Mouse (Mus musculus) midbrain, embryonic 13.5 days (tissue): ENCODE measurements around the gene Tsen34. TPM values are rescaled to one million over a fixed set of nuclear protein-coding genes. Genes with fewer than 3 reads are reported as not detected.
"Not testable (repeated sequence)": the region's sequence is repeated elsewhere in the genome, so short reads cannot be mapped to it uniquely, and the experiment has no call there.

Experiments used
- ATAC-seq: fragments of 200-750 bp; cut with Nextera tagmentation; 2 replicates; pipeline ENCODE4 v1.8.0; 2017; ENCODE audit warnings: mild to moderate bottlenecking, moderate TSS enrichment, moderate library complexity
- H3K27ac ChIP-seq: fragments of 300-500 bp; sonication (generic); 2 replicates; pipeline ENCODE4 v1.5.1; 2015; ENCODE audit warnings: inconsistent platforms, mild to moderate bottlenecking, moderate library complexity
- H3K27me3 ChIP-seq: fragments of 300-500 bp; sonication (generic); 2 replicates; pipeline ENCODE4 v1.6.1; 2015; ENCODE audit warnings: mild to moderate bottlenecking, inconsistent platforms
- H3K36me3 ChIP-seq: fragments of 300-500 bp; sonication (generic); 2 replicates; pipeline ENCODE4 v1.6.1; 2015; ENCODE audit warnings: mild to moderate bottlenecking, inconsistent platforms
- H3K4me1 ChIP-seq: fragments of 300-500 bp; sonication (generic); replicated peaks from 2 replicates; pipeline ENCODE4 v1.6.1; 2015; ENCODE audit warnings: inconsistent platforms
- H3K4me2 ChIP-seq: fragments of 300-500 bp; sonication (generic); replicated peaks from 2 replicates; pipeline ENCODE4 v1.6.1; 2015; ENCODE audit warnings: moderate library complexity, mild to moderate bottlenecking, inconsistent platforms
- H3K4me3 ChIP-seq: fragments of 300-500 bp; sonication (generic); replicated peaks from 2 replicates; pipeline ENCODE4 v1.5.1; 2015; ENCODE audit warnings: mild to moderate bottlenecking, inconsistent platforms
- H3K9ac ChIP-seq: fragments of 300-500 bp; sonication (generic); replicated peaks from 2 replicates; pipeline ENCODE4 v1.6.1; 2015; ENCODE audit warnings: mild to moderate bottlenecking, inconsistent platforms
- H3K9me3 ChIP-seq: fragments of 300-500 bp; sonication (generic); 2 replicates; pipeline ENCODE4 v1.6.1; 2016; ENCODE audit warnings: mild to moderate bottlenecking, inconsistent platforms
- WGBS: fragments of 180-500 bp; shearing (Covaris S2); methylation state at CpG from one replicate; pipeline ENCODE4 v1.1.7; 2015; 5-methylcytosine and 5-hydroxymethylcytosine counted together
- microRNA-seq: library from miRNA; unstranded; fragments of <30 nt; microRNA quantifications from one replicate; pipeline ENCODE4, GENCODE M21; 2016
- polyA plus RNA-seq: library from polyadenylated mRNA; unstranded; fragments of >200 nt; fragmentation: Nextera tagmentation; extraction: Ambion mirVana; gene quantifications from 2 replicates; pipeline ENCODE4 v1.2.1, GENCODE M21; 2015

The Tsen34 gene
- polyA plus RNA-seq, 1 experiment from 2014 or later = 225 TPM

GRCm38 (mm10) chr7:3707027-3707426 lies 14.4 kb downstream of the Tsen34 start:
- Histone ChIP-seq H3K4me2 (peak overlapping the region; percentile 94; the same call in 1 of the 2 replicates), H3K4me1 (peaks cover 30% of the 10 kb centered on the region), H3K27ac (peak overlapping the region; percentile 2; the same call in 1 of the 2 replicates), H3K36me3 (peaks cover 26% of the 10 kb centered on the region), H3K4me3 (no peak overlapping the region), H3K9ac (peak overlapping the region; percentile 39; the same call in 1 of the 2 replicates), H3K27me3 (no peaks in the 10 kb centered on the region), H3K9me3 (no peaks in the 10 kb centered on the region)
- WGBS = 66% methylated on average over 4 of the region's 4 CpGs
- no peak for ATAC-seq

- Histone ChIP-seq H3K36me3 (peaks cover 26% of the 10 kb centered on the region), H3K4me1 (peaks cover 30% of the 10 kb centered on the region), H3K27me3 (no peaks in the 10 kb centered on the region), H3K27ac (no peak overlapping the region), H3K4me3 (no peak overlapping the region), H3K9me3 (no peaks in the 10 kb centered on the region), H3K4me2 (no peak overlapping the region), H3K9ac (no peak overlapping the region)
- ATAC-seq = no peak
- WGBS = 24% methylated on average over 7 of the region's 7 CpGs
Measured at GRCm38 (mm10) chr7:3707568-3708413, 15.1 kb downstream of the Tsen34 start.

- H3K9me3 ChIP-seq, H3K4me3 ChIP-seq, H3K27me3 ChIP-seq, H3K4me2 ChIP-seq, H3K9ac ChIP-seq, H3K27ac ChIP-seq, ATAC-seq: not testable (repeated sequence)
- Histone ChIP-seq H3K4me1 (peaks cover 25% of the 10 kb centered on the region), H3K36me3 (peaks cover 26% of the 10 kb centered on the region)
- 45% methylated on average over 5 of the region's 5 CpGs for WGBS
Measured at GRCm38 (mm10) chr7:3708447-3708980, 15.9 kb downstream of the Tsen34 start.

GRCm38 (mm10) chr7:3709000-3709399 lies 16.3 kb downstream of the Tsen34 start:
- 83% methylated on average over 1 of the region's 1 CpGs for WGBS
- Histone ChIP-seq H3K27me3 (no peaks in the 10 kb centered on the region), H3K4me3 (no peak overlapping the region), H3K27ac (no peak overlapping the region), H3K4me2 (no peak overlapping the region), H3K9me3 (no peaks in the 10 kb centered on the region), H3K9ac (no peak overlapping the region), H3K36me3 (peaks cover 26% of the 10 kb centered on the region), H3K4me1 (peaks cover 24% of the 10 kb centered on the region)
- ATAC-seq = no peak

- Histone ChIP-seq H3K4me1 (no peaks in the 10 kb centered on the region), H3K27me3 (no peaks in the 10 kb centered on the region), H3K9ac (no peak overlapping the region; the same call in 1 of the 2 replicates), H3K27ac (no peak overlapping the region), H3K4me3 (no peak overlapping the region), H3K4me2 (no peak overlapping the region), H3K36me3 (peaks cover 10% of the 10 kb centered on the region), H3K9me3 (no peaks in the 10 kb centered on the region)
- ATAC-seq = no peak
- 37% methylated on average over 5 of the region's 5 CpGs for WGBS
Measured at GRCm38 (mm10) chr7:3712264-3712942, 19.7 kb downstream of the Tsen34 start.

- no peak overlapping the region for H3K27ac ChIP-seq
- H3K4me2 ChIP-seq = no peak overlapping the region
- 72% methylated on average over 1 of the region's 1 CpGs for WGBS
- H3K4me1 ChIP-seq = no peaks in the 10 kb centered on the region
- H3K9me3 ChIP-seq = no peaks in the 10 kb centered on the region
- H3K27me3 ChIP-seq = no peaks in the 10 kb centered on the region
- no peak for ATAC-seq
- H3K4me3 ChIP-seq = no peak overlapping the region
- no peak overlapping the region for H3K9ac ChIP-seq
- no peaks in the 10 kb centered on the region for H3K36me3 ChIP-seq
Measured at GRCm38 (mm10) chr7:3715249-3715648, 22.6 kb downstream of the Tsen34 start.

- 85% methylated on average over 1 of the region's 3 CpGs for WGBS
- not testable (repeated sequence) for H3K4me2 ChIP-seq, H3K36me3 ChIP-seq, H3K9ac ChIP-seq, H3K4me1 ChIP-seq, H3K27ac ChIP-seq, ATAC-seq, H3K9me3 ChIP-seq, H3K4me3 ChIP-seq, H3K27me3 ChIP-seq
Measured at GRCm38 (mm10) chr7:3720268-3720667, 27.6 kb downstream of the Tsen34 start, which contains the start of gene Pirb. Pirb (minus strand) TSS chr7:3720391.

GRCm38 (mm10) chr7:3725459-3725858 lies 32.8 kb downstream of the Tsen34 start:
- H3K4me2 ChIP-seq, H3K9me3 ChIP-seq, H3K27me3 ChIP-seq, H3K27ac ChIP-seq, ATAC-seq, H3K9ac ChIP-seq, H3K4me3 ChIP-seq, H3K36me3 ChIP-seq, H3K4me1 ChIP-seq: not testable (repeated sequence)

- H3K4me3 ChIP-seq, H3K4me2 ChIP-seq, H3K27me3 ChIP-seq, H3K27ac ChIP-seq, H3K9me3 ChIP-seq, H3K9ac ChIP-seq, H3K4me1 ChIP-seq, ATAC-seq, H3K36me3 ChIP-seq: not testable (repeated sequence)
- WGBS = no CpG with 5 or more reads among the region's 1 CpGs
Measured at GRCm38 (mm10) chr7:3732675-3733074, 40.0 kb downstream of the Tsen34 start.

Small RNAs within 50 kb of the gene (microRNA-seq; reads per million reads assigned to microRNA genes)
- gene Mir3572 = 4.5 reads per million, percentile 18 among the genes with 10 or more reads in this experiment

Other genes with a start within 250 kb of the Tsen34 start
- not detected in 2 replicates for gene Tarm1, start 190.2 kb upstream of the Tsen34 start, polyA plus RNA-seq
- gene Oscar, start 76.7 kb upstream of the Tsen34 start, polyA plus RNA-seq = 0.26 and 0.42 TPM in 2 replicates
- 440 and 458 TPM in 2 replicates for gene Ndufa3, start 75.5 kb upstream of the Tsen34 start, polyA plus RNA-seq
- 30.8 and 38.9 TPM in 2 replicates for gene Tfpt, start 62.9 kb upstream of the Tsen34 start, polyA plus RNA-seq
- gene Prpf31, start 62.9 kb upstream of the Tsen34 start, polyA plus RNA-seq = 114 and 117 TPM in 2 replicates
- 48.7 and 57.8 TPM in 2 replicates for gene Cnot3, start 47.6 kb upstream of the Tsen34 start, polyA plus RNA-seq
- 16.5 and 16.8 TPM in 2 replicates for gene Leng1, start 27.0 kb upstream of the Tsen34 start, polyA plus RNA-seq
- gene Tmc4, start 15.3 kb upstream of the Tsen34 start, polyA plus RNA-seq = 4.0 and 4.3 TPM in 2 replicates
- gene Mboat7, start 660 bp downstream of the Tsen34 start, polyA plus RNA-seq = 53.4 and 54.5 TPM in 2 replicates
- gene Rps9, start 11.1 kb downstream of the Tsen34 start, polyA plus RNA-seq = 994 and 1,009 TPM in 2 replicates
- gene Pirb, start 27.5 kb downstream of the Tsen34 start, polyA plus RNA-seq = 0.15 and 0.37 TPM in 2 replicates
- gene Gm15448, start 132.8 kb downstream of the Tsen34 start, polyA plus RNA-seq = not detected in 2 replicates
- not detected in 2 replicates for gene Pira2, start 152.2 kb downstream of the Tsen34 start, polyA plus RNA-seq
- not detected in 2 replicates for gene Gm14548, start 205.3 kb downstream of the Tsen34 start, polyA plus RNA-seq
- not detected in 2 replicates for gene Lilra6, start 222.6 kb downstream of the Tsen34 start, polyA plus RNA-seq